Mouse (Mus musculus) sigmoid colon, adult 10 weeks (tissue): ENCODE measurements around the gene Ifi209. TPM values are rescaled to one million over a fixed set of nuclear protein-coding genes. Genes with fewer than 3 reads are reported as not detected.

Experiments
- polyA plus RNA-seq: library from polyadenylated mRNA; stranded (reverse); fragments of 350-450 nt; fragmentation: Illumina TruSeq; extraction: RNeasy Lipid Tissue Mini Kit (QIAGEN cat#74804); gene quantifications from one replicate; pipeline ENCODE4 v1.2.3, GENCODE M21; 2014; ENCODE audit warnings: low read depth, low replicate concordance

Gene Ifi209
- polyA plus RNA-seq: 17.8 TPM

GRCm38 (mm10) chr1:173630622-173631021 lies at the start of gene Ifi209:
Gene Ifi209, plus strand, starts transcription at chr1:173630917.

DNA sequence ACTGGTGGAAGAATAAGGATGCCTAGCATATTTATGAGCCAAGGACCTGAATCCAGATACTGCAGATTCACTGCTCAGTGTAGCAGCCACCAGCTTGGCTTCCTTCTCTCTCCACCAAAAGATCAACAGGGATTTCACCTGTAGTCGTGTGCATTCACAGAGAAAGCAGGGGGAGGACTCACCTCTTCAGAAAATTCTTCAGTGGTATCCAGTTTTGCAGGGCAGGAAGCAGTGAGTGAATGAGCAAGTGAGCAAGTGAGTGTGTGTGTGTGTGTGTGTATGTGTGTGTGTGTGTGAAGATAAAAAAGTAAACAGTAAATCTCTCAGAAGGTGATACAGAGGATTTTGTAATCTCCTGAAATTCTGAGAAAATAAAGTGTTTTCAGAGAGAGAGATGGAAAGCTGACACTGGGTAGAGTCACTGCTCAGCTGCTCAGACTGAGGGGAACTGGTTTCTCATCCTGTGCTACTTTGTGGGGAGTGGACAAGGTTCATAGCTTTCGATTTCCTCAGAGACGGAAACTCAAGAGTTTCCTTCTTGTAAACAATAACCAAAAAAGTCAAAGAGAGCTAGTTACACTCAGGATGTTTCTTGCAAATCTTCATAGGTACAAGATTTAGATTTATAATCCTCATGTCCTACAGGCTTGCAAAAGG lies 31.8 kb upstream of the Ifi209 start, which contains the start of gene Ifi213:
Gene Ifi213, minus strand, starts transcription at position 437 of the 657 bp plus-strand sequence.

GRCm38 (mm10) chr1:173673458-173674097 lies 42.9 kb downstream of the Ifi209 start, which contains the start of gene Ifi208:
Gene Ifi208, plus strand, starts transcription at chr1:173673675.

Other genes with a start within 250 kb of the Ifi209 start
- 2.6 TPM for gene Ifi206, start 139.9 kb upstream of the Ifi209 start, polyA plus RNA-seq
- gene Ifi214, start 95.0 kb upstream of the Ifi209 start, polyA plus RNA-seq: 1.9 TPM
- 8.0 TPM for gene Ifi213, start 31.6 kb upstream of the Ifi209 start, polyA plus RNA-seq
- gene Ifi208, start 42.8 kb downstream of the Ifi209 start, polyA plus RNA-seq: 3.4 TPM
- 7.8 TPM for gene Ifi207, start 110.8 kb downstream of the Ifi209 start, polyA plus RNA-seq
- 17.2 TPM for gene Ifi204, start 136.0 kb downstream of the Ifi209 start, polyA plus RNA-seq